Mouse (Mus musculus) liver, embryonic 14.5 days (tissue): ENCODE measurements around the gene Cdk19. TPM values are rescaled to one million over a fixed set of nuclear protein-coding genes. Genes with fewer than 3 reads are reported as not detected.

Experiments used
- ATAC-seq: fragments of 200-750 bp; cut with Nextera tagmentation; 2 replicates; pipeline ENCODE4 v1.8.0; 2017; ENCODE audit warnings: moderate number of reproducible peaks, mild to moderate bottlenecking, moderate library complexity; ENCODE audit not compliant: insufficient read depth
- DNase-seq, 3 experiments: peaks; one replicate each; pipeline ENCODE4 v3.0.0-alpha.2; 2012 to 2013; ENCODE audit warnings: low read depth in 3 of 3, low spot score in 3 of 3
- H3K27ac ChIP-seq: fragments of 300-500 bp; sonication (generic); 2 replicates; pipeline ENCODE4 v1.5.1; 2014; ENCODE audit warnings: moderate library complexity, mild to moderate bottlenecking, control low read depth, inconsistent platforms
- H3K27me3 ChIP-seq: fragments of 300-500 bp; sonication (generic); 2 replicates; pipeline ENCODE4 v1.6.1; 2014; ENCODE audit warnings: mild to moderate bottlenecking, low read length, moderate library complexity; ENCODE audit not compliant: control insufficient read depth, insufficient read depth
- H3K36me3 ChIP-seq: fragments of 300-500 bp; sonication (generic); replicated peaks from 2 replicates; pipeline ENCODE4 v1.6.1; 2014; ENCODE audit warnings: low read depth; ENCODE audit not compliant: control insufficient read depth, insufficient read depth
- H3K4me1 ChIP-seq, 2 experiments: fragments of 200-500 bp in 1 of 2; fragments of 300-500 bp in 1 of 2; sonication (generic) in 1 of 2; replicated peaks; 2 replicates each; pipeline ENCODE4 v1.6.1; 2012 to 2014; ENCODE audit warnings: antibody characterized with exemption in 1 of 2, inconsistent platforms in 1 of 2, low read length in 1 of 2; ENCODE audit not compliant: control insufficient read depth in 2 of 2, insufficient read depth in 2 of 2
- H3K4me2 ChIP-seq: fragments of 300-500 bp; sonication (generic); 2 replicates; pipeline ENCODE4 v1.6.1; 2014; ENCODE audit warnings: low read depth, mild to moderate bottlenecking, control low read depth, moderate library complexity
- H3K4me3 ChIP-seq, 2 experiments: fragments of 200-500 bp in 1 of 2; fragments of 300-500 bp in 1 of 2; sonication (generic) in 1 of 2; 2 replicates each; pipeline ENCODE4 v1.5.1; 2012 to 2014; ENCODE audit warnings: low read depth in 2 of 2, low read length in 2 of 2, mild to moderate bottlenecking in 2 of 2, control low read depth in 1 of 2, inconsistent platforms in 1 of 2, moderate library complexity in 1 of 2; ENCODE audit not compliant: insufficient read depth in 1 of 2
- H3K9ac ChIP-seq: fragments of 300-500 bp; sonication (generic); replicated peaks from 2 replicates; pipeline ENCODE4 v1.6.1; 2014; ENCODE audit warnings: mild to moderate bottlenecking, control low read depth, moderate library complexity
- H3K9me3 ChIP-seq: fragments of 300-500 bp; sonication (generic); 2 replicates; pipeline ENCODE4 v1.6.1; 2016; ENCODE audit warnings: low read length, mixed read lengths; ENCODE audit not compliant: control insufficient read depth
- CTCF ChIP-seq: IDR thresholded peaks from 2 replicates; pipeline ENCODE4 v1.5.1; 2016; ENCODE audit warnings: antibody characterized with exemption, low read depth, control low read depth
- EP300 ChIP-seq: IDR thresholded peaks from 2 replicates; pipeline ENCODE4 v1.6.1; 2016; ENCODE audit warnings: antibody characterized with exemption, low read depth
- WGBS: fragments of 180-500 bp; shearing (Covaris S2); extraction: QIAGEN DNeasy Blood & Tissue Kit; methylation state at CpG from one replicate; pipeline ENCODE4 v1.1.7; 2014; ENCODE audit not compliant: insufficient replicate concordance; 5-methylcytosine and 5-hydroxymethylcytosine counted together
- polyA plus RNA-seq, 2 experiments: library from polyadenylated mRNA; depleted of rRNA in 1 of 2; stranded (reverse) in 1 of 2; unstranded in 1 of 2; fragments of >200 nt; fragmentation: Nextera tagmentation in 1 of 2; extraction: Ambion mirVana in 1 of 2; gene quantifications; 2 replicates each; pipeline versions ENCODE4 v1.2.1 to v1.2.3; 2012 to 2014

The Cdk19 gene
- polyA plus RNA-seq, 2 experiments: 3.1 TPM

GRCm38 (mm10) chr10:40302140-40302985, 37.0 kb upstream of the Cdk19 start, which contains the start of gene Amd1:
Gene Amd1, minus strand, starts transcription at chr10:40302186.
- peak within 1 kb of the TSS; percentile 100 for H3K4me2 ChIP-seq
- H3K9me3 ChIP-seq: peaks cover 5% of the 10 kb centered on the region
- no peaks in the 10 kb centered on the region for H3K27me3 ChIP-seq
- ATAC-seq (peak; percentile 86), DNase-seq (peak; percentile 96 to 97 (median 97))
- under 1% methylated on average over 55 of the region's 55 CpGs for WGBS
- H3K4me1 ChIP-seq: peaks cover 8 to 9% of the 10 kb centered on the region in 2 experiments
- TF ChIP-seq CTCF (no peak), EP300 (peak; percentile 9; the same call in 1 of the 2 replicates)
- H3K9ac ChIP-seq: peak within 1 kb of the TSS; percentile 97
- no peaks in the 10 kb centered on the region; the same call in 1 of the 2 replicates for H3K36me3 ChIP-seq
- H3K4me3 ChIP-seq: peak within 1 kb of the TSS; percentile 78 to 92
- peak within 1 kb of the TSS; percentile 87 for H3K27ac ChIP-seq

GRCm38 (mm10) chr10:40305989-40306388, 33.4 kb upstream of the Cdk19 start:
- no peak overlapping the region for H3K4me2 ChIP-seq
- DNase-seq: no peak
- no peaks in the 10 kb centered on the region for H3K36me3 ChIP-seq
- no peak overlapping the region for H3K9ac ChIP-seq
- no peaks in the 10 kb centered on the region for H3K27me3 ChIP-seq
- 64% methylated on average over 1 of the region's 1 CpGs for WGBS
- no peak overlapping the region for H3K27ac ChIP-seq
- no peak overlapping the region for H3K4me3 ChIP-seq
- H3K9me3 ChIP-seq: peaks cover 5% of the 10 kb centered on the region
- ATAC-seq: no peak
- TF ChIP-seq CTCF (peak; percentile 52), EP300 (no peak)
- peaks cover 11 to 12% of the 10 kb centered on the region in 2 experiments for H3K4me1 ChIP-seq

GRCm38 (mm10) chr10:40307826-40308583, 31.4 kb upstream of the Cdk19 start:
- no peak overlapping the region for H3K4me2 ChIP-seq
- TF ChIP-seq CTCF (no peak), EP300 (no peak)
- no peak for DNase-seq
- peaks cover 11 to 12% of the 10 kb centered on the region in 2 experiments for H3K4me1 ChIP-seq
- WGBS: 65% methylated on average over 4 of the region's 4 CpGs
- peaks cover 5% of the 10 kb centered on the region for H3K9me3 ChIP-seq
- H3K27ac ChIP-seq: no peak overlapping the region
- ATAC-seq: no peak
- H3K4me3 ChIP-seq: no peak overlapping the region
- no peak overlapping the region for H3K9ac ChIP-seq
- no peaks in the 10 kb centered on the region for H3K27me3 ChIP-seq
- no peaks in the 10 kb centered on the region for H3K36me3 ChIP-seq

GRCm38 (mm10) chr10:40309884-40310635, 29.3 kb upstream of the Cdk19 start:
- Histone ChIP-seq H3K9ac (peak overlapping the region; percentile 27; the same call in 1 of the 2 replicates), H3K27ac (peak overlapping the region; percentile 66), H3K4me3 (peak overlapping the region; percentile 17 to 38), H3K4me2 (peak overlapping the region; percentile 66), H3K9me3 (peaks cover 5% of the 10 kb centered on the region), H3K27me3 (no peaks in the 10 kb centered on the region), H3K36me3 (no peaks in the 10 kb centered on the region), H3K4me1 (peaks cover 11 to 12% of the 10 kb centered on the region in 2 experiments)
- ATAC-seq (peak; percentile 92), DNase-seq (peak; percentile 77 to 85 (median 78))
- TF ChIP-seq CTCF: peak; percentile 40; the same call in 1 of the 2 replicates
- no peak for TF ChIP-seq EP300
- 25% methylated on average over 6 of the region's 6 CpGs for WGBS
